Mouse (Mus musculus) CH12.LX (cell line): ENCODE results near the gene Sobp.

Experiments used
- CTCF ChIP-seq, 2 experiments: IDR thresholded peaks in 1 of 2; conservative IDR thresholded peaks in 1 of 2; 2 replicates each; pipeline ENCODE4 v1.5.1; 2011 to 2012; ENCODE audit warnings: low read depth in 2 of 2, low read length in 2 of 2, improper control_type of control experiment in 1 of 2, inconsistent platforms in 1 of 2, mild to moderate bottlenecking in 1 of 2, moderate library complexity in 1 of 2
- NELFE ChIP-seq: IDR thresholded peaks from 2 replicates; pipeline ENCODE4 v1.6.1; 2011; ENCODE audit warnings: low read depth, low read length, improper control_type of control experiment
- POLR2AphosphoS2 ChIP-seq: IDR thresholded peaks from 2 replicates; pipeline ENCODE4 v1.6.1; 2011; ENCODE audit warnings: low read depth, low read length, improper control_type of control experiment
- RCOR1 ChIP-seq: conservative IDR thresholded peaks from 2 replicates; pipeline ENCODE4 v1.6.1; 2012; ENCODE audit warnings: low read depth, mild to moderate bottlenecking, inconsistent platforms, low read length, improper control_type of control experiment
- TCF12 ChIP-seq: IDR thresholded peaks from 2 replicates; pipeline ENCODE4 v1.6.1; 2014; ENCODE audit warnings: low read depth, mild to moderate bottlenecking, inconsistent platforms, low read length, improper control_type of control experiment

DNA sequence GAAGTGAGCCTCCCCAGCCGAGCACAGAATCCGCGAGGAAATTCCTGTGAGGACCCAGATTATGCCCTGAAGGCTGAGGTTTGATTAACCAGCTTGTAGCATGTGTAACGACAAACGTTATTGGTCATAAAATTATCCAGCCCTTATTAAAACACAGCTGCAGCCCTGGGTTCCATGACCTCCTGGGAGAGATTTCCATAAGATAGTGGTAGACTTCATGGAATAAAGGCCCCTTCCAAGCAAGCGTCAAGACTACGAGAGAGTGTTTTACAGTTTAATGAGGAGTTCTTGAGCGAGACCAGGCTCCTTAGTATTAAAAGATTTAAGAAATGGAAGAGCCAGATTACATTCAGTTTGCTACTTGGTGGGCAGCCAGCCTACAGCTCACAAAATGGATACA is 76.6 kb downstream of the Sobp start:
- TF ChIP-seq RCOR1 (no peak), POLR2AphosphoS2 (no peak), NELFE (no peak), CTCF (conservative IDR thresholded peaks at IDR 0.05 in 1 of 2, IDR thresholded peaks at IDR 0.05 in 1 of 2; ENCODE audit: low read depth in 2 of 2, low read length in 2 of 2) (no peak), TCF12 (no peak)
